Mouse (Mus musculus): ENCODE data around the gene Fgr.

The Fgr gene

DNA sequence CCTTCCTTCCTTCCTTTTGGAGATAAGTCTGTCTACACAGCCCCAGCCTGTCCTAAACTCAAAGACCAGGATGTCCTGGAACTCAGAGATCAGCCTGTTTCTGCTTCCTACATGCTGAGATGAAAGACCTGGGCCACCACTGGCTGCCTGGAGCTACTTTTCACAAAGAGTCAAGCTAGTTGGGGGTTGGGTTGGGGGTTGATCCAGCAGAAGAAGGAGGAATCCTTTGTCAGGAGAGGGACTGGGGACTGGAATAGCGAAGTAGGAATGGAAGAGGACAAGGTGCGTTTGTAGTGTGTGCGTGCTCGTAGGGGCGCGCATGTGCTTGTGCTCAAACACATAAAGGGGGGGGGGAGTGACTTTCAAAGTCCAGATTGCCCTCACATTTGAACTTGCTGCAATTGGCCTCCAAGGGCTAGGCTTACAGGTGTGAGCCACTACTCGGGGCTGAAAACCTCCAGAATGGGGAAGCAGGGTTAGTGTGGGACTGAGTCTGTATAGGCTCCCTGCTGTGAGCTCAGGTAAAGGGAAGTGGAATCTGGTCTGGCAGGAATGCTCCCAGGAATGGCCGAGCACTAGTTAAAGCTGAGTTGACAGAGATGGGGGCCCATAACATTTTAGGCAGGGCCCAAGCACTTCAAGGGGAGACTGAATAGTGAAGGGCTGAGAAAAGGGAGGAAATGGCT is 58.7 kb downstream of the Fgr start:
- CTCF ChIA-PET: no interaction called here

- CTCF ChIA-PET: interaction anchor here (0.6 kb wide), 1 partner anchor 44 kb away, joined by 4 read pairs; no protein-coding TSS in a partner anchor
Observed at GRCm38 (mm10) chr4:133034478-133034877, 60.6 kb downstream of the Fgr start.

DNA sequence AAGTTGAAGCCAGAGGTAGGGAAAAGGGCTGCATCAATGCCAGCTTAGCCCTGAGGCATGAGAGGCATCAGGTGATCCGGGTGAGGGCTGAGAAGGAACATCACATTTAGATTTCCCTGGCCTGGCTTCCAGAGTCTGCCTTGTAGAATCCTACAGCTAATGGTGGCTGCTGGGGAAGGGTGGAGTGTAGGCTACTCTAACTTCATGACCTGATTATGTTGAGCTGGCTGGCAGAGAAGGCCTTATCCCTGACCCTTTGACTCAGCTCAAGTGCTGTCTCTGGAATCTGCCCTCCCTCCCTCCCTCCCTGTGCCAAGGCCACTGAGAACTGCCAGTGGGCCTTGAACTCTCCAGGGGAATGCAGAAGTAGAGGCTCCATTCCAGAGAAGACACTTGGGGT is 61.6 kb downstream of the Fgr start:
- CTCF ChIA-PET: interaction anchor here (1.0 kb wide), 1 partner anchor 11 kb away, joined by 3 read pairs; no protein-coding TSS in a partner anchor

- CTCF ChIA-PET: interaction anchor here (1.0 kb wide), 1 partner anchor 12 kb away, joined by 3 read pairs; no protein-coding TSS in a partner anchor
Observed at GRCm38 (mm10) chr4:133035946-133036345, 62.1 kb downstream of the Fgr start.

DNA sequence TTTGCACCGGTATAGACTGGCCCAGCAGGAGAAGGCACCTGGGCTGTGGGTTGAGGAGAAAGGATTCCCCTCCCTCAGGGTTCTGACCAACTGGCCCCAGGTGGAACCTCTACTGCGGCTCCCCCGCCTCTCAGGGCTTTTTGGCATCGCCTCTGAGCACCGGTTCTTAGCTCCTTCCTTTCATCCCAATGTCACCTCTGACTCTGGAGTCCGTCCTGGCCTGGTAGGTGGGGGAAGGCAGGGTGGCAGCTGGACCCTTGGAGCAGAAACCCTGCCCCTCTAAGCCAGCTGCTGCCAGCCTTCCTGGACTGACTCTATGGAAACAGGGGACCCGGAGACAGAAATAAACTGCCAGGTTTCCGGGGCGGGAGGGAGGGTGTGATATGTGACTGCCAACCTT is 63.4 kb downstream of the Fgr start:
- CTCF ChIA-PET: interaction anchor here (0.6 kb wide), 1 partner anchor 20 kb away, joined by 4 read pairs; no protein-coding TSS in a partner anchor

DNA sequence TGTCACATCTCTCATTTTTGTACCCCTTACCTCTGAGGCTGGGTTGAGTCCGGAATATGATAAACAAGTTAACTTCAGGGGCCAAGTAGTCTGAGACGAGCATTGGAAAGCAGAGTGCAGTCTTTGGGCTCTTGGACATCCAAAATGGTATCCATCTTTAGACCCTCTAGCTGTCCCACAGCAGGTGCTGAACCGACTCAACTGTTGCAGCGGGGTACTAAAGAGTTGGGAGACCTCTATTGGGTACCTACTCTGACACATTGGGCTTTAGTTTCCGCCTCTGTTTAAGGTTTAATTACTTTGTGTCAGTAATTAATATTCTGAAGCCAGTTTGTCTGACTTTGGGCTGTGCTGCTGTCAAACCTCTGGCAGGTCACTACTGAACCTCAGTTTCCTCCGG is 63.9 kb downstream of the Fgr start:
- CTCF ChIA-PET: interaction anchor here (0.6 kb wide), 1 partner anchor 19 kb away, joined by 4 read pairs; no protein-coding TSS in a partner anchor

GRCm38 (mm10) chr4:133038521-133039115 is 64.7 kb downstream of the Fgr start:
- CTCF ChIA-PET: no interaction called here

GRCm38 (mm10) chr4:133039116-133039819 is 65.4 kb downstream of the Fgr start:
- CTCF ChIA-PET: no interaction called here

- CTCF ChIA-PET: interaction anchor here (0.5 kb wide), 1 partner anchor 92 kb away, joined by 3 read pairs; no protein-coding TSS in a partner anchor
Observed at GRCm38 (mm10) chr4:133039832-133040231, 65.9 kb downstream of the Fgr start.

DNA sequence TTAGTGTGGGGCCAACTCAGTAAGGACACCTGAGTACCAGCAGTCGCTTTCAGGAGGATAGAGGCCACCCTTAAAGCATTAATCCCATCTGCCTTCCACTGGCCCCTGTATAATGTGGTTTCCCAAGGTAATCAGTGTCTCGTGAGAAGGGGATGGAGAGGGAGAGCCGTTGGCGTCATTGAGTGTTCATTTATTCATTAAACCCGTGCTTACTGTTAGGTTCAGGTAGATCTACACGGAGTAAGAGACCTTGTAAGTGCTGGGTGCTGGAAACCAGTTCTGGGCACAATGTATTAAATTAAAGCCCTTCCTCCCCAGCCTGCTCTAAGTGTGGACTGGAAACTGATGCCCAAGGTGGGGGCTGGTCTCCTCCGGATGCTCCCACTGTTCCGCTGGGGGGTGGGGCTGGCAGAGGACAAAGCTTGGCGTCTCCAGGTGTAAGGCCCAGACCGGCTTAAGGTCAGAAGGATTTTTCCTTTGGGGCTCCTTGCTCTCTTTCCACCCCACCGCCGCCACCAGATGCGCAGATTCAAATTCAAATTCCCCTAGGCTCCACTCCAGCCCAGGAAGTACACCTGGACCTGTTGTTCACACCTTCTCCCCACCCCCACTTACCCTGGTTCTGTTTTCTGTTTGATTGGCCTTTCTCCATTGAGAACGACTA is 66.5 kb downstream of the Fgr start:
- CTCF ChIA-PET: interaction anchor here (0.5 kb wide), 1 partner anchor 91 kb away, joined by 3 read pairs; no protein-coding TSS in a partner anchor

DNA sequence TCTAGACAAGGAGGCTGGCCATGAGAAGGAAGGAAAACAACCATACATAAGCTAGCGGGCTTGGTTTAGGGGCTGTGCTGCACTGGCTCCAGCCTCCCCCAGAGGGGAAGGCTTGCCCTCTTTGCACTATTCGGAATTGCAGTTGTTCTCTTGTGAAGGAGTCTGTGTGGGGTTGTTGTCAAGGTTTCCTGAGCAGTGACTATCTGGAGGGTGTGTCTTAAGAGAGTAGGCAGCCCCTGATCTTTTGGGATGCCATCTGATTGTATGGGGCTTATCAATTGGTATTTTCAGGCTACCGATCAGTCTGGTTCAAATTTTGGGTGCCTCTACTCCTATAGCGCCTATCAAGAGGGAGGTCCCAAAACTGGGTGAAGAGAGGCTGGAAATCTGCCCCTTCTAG is 68.3 kb downstream of the Fgr start:
- CTCF ChIA-PET: no interaction called here

DNA sequence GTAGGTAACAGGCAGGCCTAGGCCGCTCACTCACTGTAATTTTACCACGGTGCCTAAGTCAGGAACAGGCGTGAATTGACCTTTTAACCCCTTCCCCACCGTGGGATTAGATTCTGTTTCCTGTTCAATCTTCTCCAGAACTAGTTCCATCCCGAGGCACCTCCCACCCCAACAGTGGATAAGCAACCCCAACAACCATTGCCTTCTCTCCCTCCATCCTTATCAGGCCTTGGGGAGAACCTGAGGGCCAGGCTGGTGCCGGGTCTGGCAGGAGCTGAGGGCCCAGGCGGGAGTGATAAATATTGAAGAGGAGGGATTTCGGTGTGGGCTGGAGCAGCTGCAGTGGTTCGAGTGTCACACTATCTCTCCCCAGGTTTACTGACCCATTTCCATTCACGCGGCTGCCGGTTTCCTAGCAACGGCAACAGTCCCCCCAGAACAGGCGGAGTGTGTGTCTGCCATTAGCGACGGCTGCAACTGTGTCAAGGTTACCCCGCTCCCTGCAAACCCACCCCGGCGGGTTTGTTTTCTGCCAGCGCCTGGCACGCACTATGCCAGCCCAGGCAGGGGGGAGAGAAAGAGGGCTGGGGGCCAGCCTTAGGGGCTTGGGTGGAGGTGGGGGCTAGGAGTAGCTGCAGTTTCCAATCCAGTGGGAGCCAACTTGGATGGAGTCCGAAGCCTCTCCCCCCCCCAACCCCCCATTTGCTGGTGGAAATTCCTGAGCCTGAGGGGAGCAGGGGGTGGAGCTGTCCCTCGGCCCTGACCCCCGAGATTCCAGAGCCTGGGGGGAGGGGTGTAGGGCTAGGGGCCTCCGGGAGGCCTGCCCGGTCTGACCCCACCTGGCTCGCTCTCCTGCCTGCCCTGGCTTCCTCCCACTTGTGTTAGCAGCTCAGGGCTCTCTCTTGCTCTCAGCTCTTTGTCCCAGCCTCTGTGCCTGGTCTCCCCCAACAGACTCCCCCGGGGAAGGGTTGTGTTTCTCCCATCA is 69.0 kb downstream of the Fgr start:
- CTCF ChIA-PET: no interaction called here

DNA sequence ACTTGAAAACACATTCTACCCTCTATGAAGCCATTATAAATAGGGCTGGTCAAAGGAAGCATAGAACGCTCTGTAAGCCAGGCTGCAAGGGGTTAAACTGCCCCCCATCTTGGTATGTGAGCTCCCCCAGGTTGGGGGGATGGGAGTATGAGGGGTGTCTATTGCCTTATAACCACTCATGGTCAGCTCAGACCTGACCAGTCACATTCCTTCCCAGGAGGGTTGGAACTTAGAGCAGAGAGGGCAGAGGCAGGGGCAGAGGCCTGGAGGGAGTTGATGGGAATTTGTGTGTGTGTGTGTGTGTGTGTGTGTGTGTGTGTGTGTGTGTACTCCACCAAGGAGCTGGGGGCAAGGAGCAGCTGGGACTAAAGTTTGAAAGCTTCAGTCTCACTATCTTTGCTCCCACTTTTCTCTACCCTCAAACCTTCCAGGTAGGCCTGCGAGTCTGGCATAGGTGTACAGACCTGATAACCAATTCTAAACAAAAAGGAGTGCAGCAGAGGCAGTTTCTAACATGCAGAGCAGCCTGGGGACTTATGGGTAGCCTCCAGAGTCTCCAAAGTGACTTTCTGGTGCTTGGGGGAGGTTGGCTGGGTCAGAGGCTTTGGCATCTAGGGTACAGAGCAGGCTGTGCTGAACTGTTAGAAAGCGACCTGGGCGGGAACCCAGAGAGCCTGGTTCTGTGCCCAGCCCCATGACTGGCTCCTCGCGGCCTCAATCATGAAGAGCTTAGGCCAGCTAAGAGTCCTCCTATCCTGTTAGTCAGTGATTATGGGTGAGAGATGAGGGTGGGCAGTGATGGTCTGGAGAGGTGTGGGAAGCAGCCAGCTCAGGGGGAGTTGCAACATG is 70.1 kb downstream of the Fgr start:
- CTCF ChIA-PET: interaction anchor here (0.5 to 0.6 kb wide), 2 partner anchors 33 to 94 kb away, joined by 3 to 6 read pairs; no protein-coding TSS in a partner anchor

GRCm38 (mm10) chr4:133044647-133045094 is 70.8 kb downstream of the Fgr start:
- CTCF ChIA-PET: interaction anchor here (0.5 kb wide), 1 partner anchor 93 kb away, joined by 3 read pairs; no protein-coding TSS in a partner anchor

GRCm38 (mm10) chr4:133045771-133046474 is 72.0 kb downstream of the Fgr start:
- CTCF ChIA-PET: interaction anchor here (0.6 to 0.7 kb wide), 2 partner anchors 59 to 253 kb away, joined by 3 to 4 read pairs; no protein-coding TSS in a partner anchor

GRCm38 (mm10) chr4:133046691-133047352 is 72.9 kb downstream of the Fgr start:
- CTCF ChIA-PET: interaction anchor here (0.7 kb wide), 1 partner anchor 253 kb away, joined by 4 read pairs; no protein-coding TSS in a partner anchor

GRCm38 (mm10) chr4:133047353-133048105 is 73.6 kb downstream of the Fgr start:
- CTCF ChIA-PET: interaction anchor here (0.6 kb wide), 1 partner anchor 118 kb away, joined by 9 read pairs; no protein-coding TSS in a partner anchor

All from spleen, embryonic (tissue).